Mouse (Mus musculus): ENCODE measurements at regions not wholly inside any gene's neighbourhood (a gene's known extent, or its start where the extent isn't known, plus 50 kb on each side); places are given as distances from the start of the nearest gene placed in this dataset.

GRCm38 (mm10) chr15:50400006-50400781 lies 3484.5 kb upstream of the Gm7489 start:
- TF ChIP-seq POLR2A (IDR thresholded peaks at IDR 0.05; ENCODE audit: borderline replicate concordance, insufficient read depth, low read length), result no peak
- TF ChIP-seq CTCF (IDR thresholded peaks at IDR 0.05; ENCODE audit: borderline replicate concordance, insufficient read depth, low read depth, low read length), result no peak

All from cerebellum, adult 2 months (tissue).